Mouse (Mus musculus): ENCODE measurements at regions not wholly inside any gene's neighbourhood (a gene's known extent, or its start where the extent isn't known, plus 50 kb on each side); places are given as distances from the start of the nearest gene placed in this dataset.
A peak's percentile ranks its signal among the peaks of the same experiment; 100 is the strongest.
"Not testable (repeated sequence)": the region's sequence is repeated elsewhere in the genome, so short reads cannot be mapped to it uniquely, and the experiment has no call there.

- DNase-seq: not testable (repeated sequence)
Observed at GRCm38 (mm10) chr13:61805300-61805699, 235.4 kb upstream of the Cts3 start.

GRCm38 (mm10) chr13:61804168-61804874 is 234.4 kb upstream of the Cts3 start:
- DNase-seq: peak; percentile 4

- not testable (repeated sequence) for DNase-seq
Observed at GRCm38 (mm10) chr13:61803763-61804162, 233.8 kb upstream of the Cts3 start.

DNA sequence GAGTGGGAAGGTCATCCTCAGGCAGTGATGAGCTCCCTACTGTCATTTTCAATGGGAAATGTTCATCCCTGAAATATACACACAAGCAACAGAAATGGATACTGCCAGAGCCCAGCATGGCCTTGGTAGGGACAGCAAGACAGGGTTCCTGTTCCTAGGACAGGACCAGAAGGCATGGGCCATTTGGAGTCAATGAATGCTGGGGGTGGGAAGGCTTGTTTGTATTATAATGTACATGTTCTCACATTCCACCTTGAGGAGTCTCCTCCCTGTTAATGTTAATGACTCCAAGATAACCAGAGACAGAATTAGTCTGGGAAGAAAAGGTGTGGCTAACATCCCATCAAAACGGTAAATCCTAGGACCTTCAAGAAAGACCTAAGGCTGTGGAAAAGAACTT is 193.5 kb upstream of the Cts3 start:
- not testable (repeated sequence) for DNase-seq

Measured in cerebellum, adult 9-10 months (tissue).